Mouse (Mus musculus): ENCODE data around the gene Sept14.

The Sept14 gene

GRCm38 (mm10) chr5:129669453-129670035 lies 38.8 kb downstream of the Sept14 start:
- in situ Hi-C loops (cut with MboI, MseI), result no loop called here

DNA sequence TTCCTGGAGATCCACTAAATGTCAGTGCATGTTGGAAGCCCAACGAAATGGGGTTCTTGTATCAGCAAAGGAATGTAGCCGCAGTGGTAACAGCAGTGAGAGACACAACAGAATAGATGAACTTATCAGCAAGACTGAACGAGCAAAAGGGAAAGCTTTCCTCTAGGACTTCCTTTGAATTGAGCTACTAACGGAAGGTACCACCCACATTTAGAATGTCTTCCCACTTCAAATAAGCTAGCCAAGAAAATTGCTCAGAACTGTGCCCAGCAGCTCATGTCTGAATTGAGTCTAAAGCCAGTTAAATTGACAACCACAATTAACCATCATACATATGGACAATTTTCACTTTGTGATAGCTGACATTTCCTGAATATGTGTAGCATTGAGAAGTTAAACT lies 40.5 kb downstream of the Sept14 start:
- in situ Hi-C loops (cut with MboI, MseI), result no loop called here

DNA sequence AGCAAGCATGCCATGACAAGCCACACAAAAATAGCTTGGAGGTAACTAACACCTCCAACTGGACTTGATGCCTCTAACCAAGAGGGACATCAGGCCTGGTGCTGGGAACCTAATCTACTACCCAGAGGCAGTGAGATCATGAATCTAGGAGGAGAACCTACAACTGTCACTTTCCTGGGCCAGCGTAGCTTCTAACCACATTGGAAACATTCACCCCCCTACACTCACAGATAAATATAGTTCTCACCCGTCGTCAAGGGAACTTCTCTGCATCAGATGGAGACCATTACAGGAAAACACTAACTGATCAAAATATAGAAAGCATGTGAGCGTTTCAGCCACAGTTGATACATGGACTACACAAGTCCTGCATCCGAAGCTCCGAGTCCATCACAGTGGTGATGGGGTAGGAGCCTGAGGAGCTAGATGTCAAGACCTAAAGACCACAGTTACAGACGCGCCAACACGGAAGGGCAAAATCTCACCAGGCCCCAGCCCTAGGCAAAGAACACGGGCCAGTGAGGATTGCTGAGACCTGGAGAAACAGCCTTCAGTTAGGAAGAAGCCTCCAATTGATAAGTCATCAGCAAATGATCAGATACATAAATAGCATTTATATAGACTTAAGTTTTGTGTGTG lies 41.9 kb downstream of the Sept14 start:
- in situ Hi-C loops (cut with MboI, MseI), result no loop called here

DNA sequence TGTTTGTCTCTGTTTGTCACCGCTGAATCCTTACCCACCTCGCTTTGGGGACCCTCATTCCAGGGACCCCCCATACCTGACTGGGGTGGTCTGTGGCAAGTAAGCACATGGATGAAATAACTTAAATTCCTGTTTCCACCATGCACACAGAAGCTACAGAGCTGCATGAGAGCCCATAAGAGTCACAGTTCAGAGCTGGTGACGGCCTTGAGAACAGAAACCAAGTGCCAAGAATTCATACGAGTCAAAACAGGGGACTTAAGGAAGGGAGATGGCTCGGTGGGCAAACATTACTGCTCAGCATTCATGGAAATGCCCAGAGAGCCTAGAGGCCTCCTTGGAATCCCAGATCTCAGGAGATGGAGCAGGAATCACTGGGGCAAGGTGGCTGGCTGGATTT lies 44.2 kb downstream of the Sept14 start:
- in situ Hi-C loops (cut with MboI, MseI), result no loop called here

DNA sequence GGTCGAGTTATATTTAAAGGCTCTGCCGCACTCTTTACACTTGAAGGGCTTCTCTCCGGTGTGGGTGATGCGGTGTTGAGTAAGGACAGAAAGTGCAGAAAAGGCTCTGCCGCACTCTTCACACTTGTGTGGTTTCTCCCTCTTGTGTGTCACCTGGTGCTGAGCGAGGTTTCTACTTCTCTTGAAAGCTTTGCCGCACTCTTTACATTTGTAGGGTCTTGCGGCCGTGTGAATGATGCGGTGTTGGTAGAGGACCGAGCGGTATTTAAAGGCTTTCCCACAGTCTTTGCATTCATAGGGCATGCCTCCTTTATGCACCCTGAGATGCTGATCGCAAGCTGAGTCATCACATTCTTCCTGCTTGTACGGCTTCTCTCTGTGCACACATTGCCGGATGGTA lies 50.4 kb downstream of the Sept14 start:
- in situ Hi-C loops (cut with MboI, MseI), result no loop called here

- in situ Hi-C loops (cut with MboI, MseI), result no loop called here
Measured at GRCm38 (mm10) chr5:129657016-129657415, 51.3 kb downstream of the Sept14 start.

DNA sequence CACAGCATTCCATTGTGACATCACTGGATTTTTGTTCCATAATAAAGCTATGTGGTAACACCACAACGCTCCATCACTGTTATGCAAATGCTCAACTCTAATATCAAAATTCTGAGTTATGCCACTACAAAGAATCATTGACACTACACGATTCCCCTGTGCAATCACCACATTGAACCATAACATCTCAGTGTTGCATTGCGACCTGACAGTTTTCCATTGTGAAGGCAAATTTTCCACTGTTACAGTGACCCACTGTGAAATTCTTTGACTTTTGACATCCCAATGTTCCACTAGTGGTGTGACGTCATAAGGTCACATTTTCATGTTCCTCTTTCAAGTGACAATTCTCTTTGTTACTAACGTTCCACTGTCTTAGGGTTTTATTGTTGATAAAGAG lies 57.5 kb downstream of the Sept14 start:
- in situ Hi-C loops (cut with MboI, MseI), result no loop called here

Measured in regulatory T cell (primary cell).